Comparison of ENCODE assay signal across 17 mouse cellular contexts in genomic region chr10:84386214-84386613, GRCm38 (mm10). TPM values are rescaled to one million over a fixed set of nuclear protein-coding genes. Genes with fewer than 3 reads are reported as not detected.
A peak's percentile ranks its signal among the peaks of the same experiment; 100 is the strongest.
DNase-seq lines count a peak whose midpoint lies in the region; ATAC-seq and TF ChIP-seq lines count a peak whose summit lies in the region.
"Had no signal": no experiment of that assay in that cellular context is flagged by ENCODE, and none has a peak within 500 bp of the region (broad histone marks: within the 10 kb centered on the region; RNA-seq: fewer than 3 reads in every experiment).

No protein-coding gene starts in this region.

- no peak overlapping the region for H3K4me3 ChIP-seq in heart, embryonic 15.5 days
- no peak overlapping the region for H3K4me3 ChIP-seq in left cerebral cortex, adult 2 months
- H3K4me3 ChIP-seq: limb, embryonic 15.5 days; neural tube, embryonic 12.5 days had no signal

- H3K4me2 ChIP-seq in heart, embryonic 15.5 days = no peak overlapping the region
- H3K4me2 ChIP-seq: limb, embryonic 15.5 days; neural tube, embryonic 12.5 days had no signal

- no peaks in the 10 kb centered on the region for H3K27me3 ChIP-seq in heart, embryonic 15.5 days
- H3K27me3 ChIP-seq: limb, embryonic 15.5 days; neural tube, embryonic 12.5 days had no signal

- no peak for TF ChIP-seq CTCF in left cerebral cortex, adult 2 months (IDR thresholded peaks at IDR 0.05)
- no peak for TF ChIP-seq CTCF in brain, embryonic 14.5 days (IDR thresholded peaks at IDR 0.05; ENCODE audit: borderline replicate concordance, extremely low read depth, insufficient read depth, insufficient read length)

- H3K27ac ChIP-seq in heart, embryonic 15.5 days = peak overlapping the region; percentile 96
- peak overlapping the region; percentile 91 for H3K27ac ChIP-seq in left cerebral cortex, adult 2 months
- H3K27ac ChIP-seq: limb, embryonic 15.5 days; macrophage; neural tube, embryonic 12.5 days had no signal

- H3K4me1 ChIP-seq in heart, embryonic 15.5 days (replicated peaks) = peaks cover 86% of the 10 kb centered on the region

- 52% methylated on average over 3 of the region's 3 CpGs for WGBS in heart, embryonic 15.5 days

- intact Hi-C loops in heart, postnatal 25 days (cut with DNase I) = no loop called here
- intact Hi-C loops in left cerebral cortex, adult 2 months (cut with DNase I) = no loop called here

- H3K36me3 ChIP-seq in heart, embryonic 15.5 days = 0 out of 2 replicates have a peak, but pooled peaks cover 6% of the 10 kb centered on the region

- TF ChIP-seq POLR2A in brain, embryonic 14.5 days (IDR thresholded peaks at IDR 0.05; ENCODE audit: borderline replicate concordance, extremely low read depth, insufficient read depth, insufficient read length, poor library complexity, severe bottlenecking) = no peak

- peak; percentile 32 for DNase-seq in embryo, embryonic 10 days (ENCODE audit: low spot score)
- DNase-seq in embryo, embryonic 11 days = no peak
- no peak for DNase-seq in heart, postnatal 25 days (ENCODE audit: low spot score)
- no peak for DNase-seq in left cerebral cortex, adult 2 months (ENCODE audit: extremely low spot score in 1 of 2, low spot score in 2 of 2)
- no peak for DNase-seq in left cerebral cortex, adult 8-10 months (ENCODE audit: low spot score in 2 of 2)
- peak; percentile 62 for DNase-seq in brain, embryonic 14.5 days (ENCODE audit: low read depth)
- no peak for DNase-seq in adrenal gland, postnatal 36 days
- DNase-seq: cerebellum, adult 9-10 months; heart, adult 18-20 months; kidney, adult 8-10 months; lung, adult 2 months; thymus, adult 18-20 months had no signal

- no peak for ATAC-seq in heart, embryonic 15.5 days (replicated peaks; ENCODE audit: insufficient number of reproducible peaks, insufficient read depth, low FRiP score, low read depth)
- ATAC-seq: hindbrain, postnatal 0 days had no signal

- H3K9me3 ChIP-seq in heart, embryonic 15.5 days (replicated peaks) = no peaks in the 10 kb centered on the region
- H3K9me3 ChIP-seq: limb, embryonic 15.5 days; neural tube, embryonic 12.5 days had no signal

- H3K9ac ChIP-seq in heart, embryonic 15.5 days = no peak overlapping the region
- H3K9ac ChIP-seq: limb, embryonic 15.5 days; neural tube, embryonic 12.5 days had no signal

RNA-seq across cellular contexts. Expression of gene Nuak1, which starts 54.2 kb away (rescaled TPM):
- polyA plus RNA-seq in heart, embryonic 15.5 days (2015; fragmentation: Nextera tagmentation; extraction: Ambion mirVana) = 3.1 TPM in 2 replicates
- 10 to 100 TPM; 30.8 to 32.3 TPM for total RNA-seq in heart, postnatal 25 days (2021)
- total RNA-seq in left cerebral cortex, adult 2 months (2021) = 10 to 100 TPM; 72.9 to 87.5 TPM
- 10 to 100 TPM; 53.0 to 67.6 (median 60.4) TPM for total RNA-seq in left cerebral cortex, adult 8-10 months (2022)
- 52.9 and 54.8 TPM in 2 replicates for polyA plus RNA-seq in brain, embryonic 14.5 days (2012; rRNA removed)
- 1 to 10 TPM; 5.6 to 7.7 TPM for total RNA-seq in adrenal gland, postnatal 36 days (2021)

Comparison
In these comparisons a context has a peak if more than half of its experiments do, and no peak if none do; other contexts are left out.
1. DNase-seq: peak in embryo, embryonic 10 days (single experiment) and brain, embryonic 14.5 days (single experiment); none in embryo, embryonic 11 days (single experiment), heart, postnatal 25 days (single experiment), left cerebral cortex, adult 2 months (0 of 2), left cerebral cortex, adult 8-10 months (0 of 2) and adrenal gland, postnatal 36 days (0 of 2).